Mouse (Mus musculus) embryonic facial prominence, embryonic 11.5 days (tissue): ENCODE measurements around the gene Fsip1. TPM values are rescaled to one million over a fixed set of nuclear protein-coding genes. Genes with fewer than 3 reads are reported as not detected.
A peak's percentile ranks its signal among the peaks of the same experiment; 100 is the strongest.

Experiments
- ATAC-seq: fragments of 200-750 bp; cut with Nextera tagmentation; replicated peaks from 2 replicates; pipeline ENCODE4 v1.8.0; 2017; ENCODE audit warnings: low read depth; ENCODE audit not compliant: insufficient number of reproducible peaks, low FRiP score, low TSS enrichment
- DNase-seq: peaks from one replicate; pipeline ENCODE4 v3.0.0-alpha.2; 2015; ENCODE audit warnings: low spot score
- H3K27ac ChIP-seq: fragments of 300-500 bp; sonication (generic); replicated peaks from 2 replicates; pipeline ENCODE4 v1.5.1; 2014; ENCODE audit warnings: mild to moderate bottlenecking, low read depth, low read length, control low read depth
- H3K27me3 ChIP-seq: fragments of 300-500 bp; sonication (generic); 2 replicates; pipeline ENCODE4 v1.6.1; 2014; ENCODE audit warnings: mild to moderate bottlenecking, low read length, moderate library complexity, mixed read lengths; ENCODE audit not compliant: control insufficient read depth, insufficient read depth
- H3K36me3 ChIP-seq: fragments of 300-500 bp; sonication (generic); replicated peaks from 2 replicates; pipeline ENCODE4 v1.6.1; 2014; ENCODE audit warnings: low read depth, mild to moderate bottlenecking, low read length, moderate library complexity, mixed read lengths; ENCODE audit not compliant: control insufficient read depth, insufficient read depth
- H3K4me1 ChIP-seq: fragments of 300-500 bp; sonication (generic); 2 replicates; pipeline ENCODE4 v1.6.1; 2014; ENCODE audit warnings: low read length, mixed read lengths; ENCODE audit not compliant: control insufficient read depth, insufficient read depth
- H3K4me2 ChIP-seq: fragments of 300-500 bp; sonication (generic); 2 replicates; pipeline ENCODE4 v1.6.1; 2014; ENCODE audit warnings: low read depth, mild to moderate bottlenecking, control low read depth, low read length, moderate library complexity
- H3K4me3 ChIP-seq: fragments of 300-500 bp; sonication (generic); 2 replicates; pipeline ENCODE4 v1.5.1; 2014; ENCODE audit warnings: low read depth, low read length, control low read depth
- H3K9ac ChIP-seq: fragments of 300-500 bp; sonication (generic); replicated peaks from 2 replicates; pipeline ENCODE4 v1.6.1; 2014; ENCODE audit warnings: mild to moderate bottlenecking, control low read depth, low read length
- H3K9me3 ChIP-seq: fragments of 300-500 bp; sonication (generic); replicated peaks from 2 replicates; pipeline ENCODE4 v1.6.1; 2016; ENCODE audit warnings: mild to moderate bottlenecking, low read length, inconsistent platforms, mixed read lengths; ENCODE audit not compliant: control insufficient read depth
- WGBS: fragments of 180-500 bp; shearing (Covaris S2); extraction: QIAGEN DNeasy Blood & Tissue Kit; methylation state at CpG from one replicate; pipeline ENCODE4 v1.1.7; 2014; 5-methylcytosine and 5-hydroxymethylcytosine counted together
- polyA plus RNA-seq: library from polyadenylated mRNA; unstranded; fragments of >200 nt; fragmentation: Nextera tagmentation; extraction: Ambion mirVana; gene quantifications from 2 replicates; pipeline ENCODE4 v1.2.1, GENCODE M21; 2014

The Fsip1 gene
- polyA plus RNA-seq, 1 experiment from 2014 or later, result 2.3 TPM

DNA sequence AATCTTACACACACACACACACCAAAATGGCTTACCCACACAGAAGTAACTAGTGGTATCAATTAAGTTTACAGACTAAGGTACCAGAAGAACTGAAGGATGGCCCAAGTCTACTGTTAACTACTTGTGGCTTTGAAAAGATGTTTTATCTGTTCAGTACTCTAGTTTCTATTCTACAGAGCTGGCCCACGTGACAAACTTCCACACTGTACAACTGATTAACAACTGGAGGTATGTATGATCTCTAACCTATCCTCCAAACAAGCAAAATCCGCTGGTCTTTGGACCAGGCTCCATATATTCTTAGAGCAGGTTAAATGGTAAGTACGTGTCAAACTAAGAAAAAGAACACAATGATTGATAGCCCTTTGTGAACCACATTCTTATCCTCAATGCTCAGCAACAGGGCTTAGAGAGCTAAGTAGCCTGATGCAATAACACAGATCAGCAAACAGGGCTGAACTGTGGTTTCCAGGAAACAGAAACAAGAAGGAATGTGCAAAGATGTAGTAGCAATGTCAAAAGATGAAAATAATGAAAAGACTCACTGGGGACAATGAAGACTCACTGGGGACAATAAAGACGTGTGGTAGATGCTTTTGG, 38.7 kb downstream of the Fsip1 start:
- WGBS, result 68% methylated on average over 4 of the region's 4 CpGs
- Histone ChIP-seq H3K36me3 (no peaks in the 10 kb centered on the region), H3K4me1 (no peaks in the 10 kb centered on the region), H3K9me3 (no peaks in the 10 kb centered on the region), H3K4me3 (no peak overlapping the region), H3K4me2 (no peak overlapping the region), H3K27ac (no peak overlapping the region), H3K27me3 (no peaks in the 10 kb centered on the region), H3K9ac (no peak overlapping the region)
- ATAC-seq, result no peak
- DNase-seq, result no peak

GRCm38 (mm10) chr2:118209712-118210111, 47.1 kb downstream of the Fsip1 start:
- Histone ChIP-seq H3K27ac (no peak overlapping the region), H3K4me3 (no peak overlapping the region), H3K27me3 (no peaks in the 10 kb centered on the region), H3K9ac (no peak overlapping the region), H3K4me1 (no peaks in the 10 kb centered on the region), H3K4me2 (no peak overlapping the region), H3K36me3 (no peaks in the 10 kb centered on the region; the same call in 1 of the 2 replicates), H3K9me3 (no peaks in the 10 kb centered on the region)
- WGBS, result 81% methylated on average over 5 of the region's 5 CpGs
- DNase-seq (no peak), ATAC-seq (no peak)

DNA sequence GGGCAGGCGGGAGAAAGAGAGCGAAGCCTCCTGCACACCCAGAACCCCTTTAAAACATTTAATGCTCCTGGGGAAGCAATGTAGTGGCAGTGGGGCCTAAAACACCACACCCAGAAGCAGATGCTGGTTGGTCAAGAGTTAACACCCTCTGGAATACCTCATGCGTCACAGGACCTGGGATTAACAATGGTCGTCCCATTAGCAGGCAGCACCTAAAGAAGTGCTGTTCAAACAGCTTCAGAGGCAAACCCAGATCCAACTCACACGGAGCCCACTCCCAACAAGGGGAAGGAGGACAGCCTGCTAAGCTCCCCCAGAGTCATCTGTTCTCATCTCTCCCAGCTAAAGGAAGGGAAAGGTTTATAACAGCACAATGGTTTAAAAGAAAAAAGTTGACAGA, 48.1 kb downstream of the Fsip1 start:
- Histone ChIP-seq H3K27me3 (no peaks in the 10 kb centered on the region), H3K36me3 (no peaks in the 10 kb centered on the region; the same call in 1 of the 2 replicates), H3K4me1 (no peaks in the 10 kb centered on the region; the same call in 1 of the 2 replicates), H3K4me2 (no peak overlapping the region), H3K9me3 (no peaks in the 10 kb centered on the region), H3K27ac (no peak overlapping the region), H3K4me3 (no peak overlapping the region), H3K9ac (no peak overlapping the region)
- DNase-seq (no peak), ATAC-seq (no peak)
- WGBS, result 40% methylated on average over 5 of the region's 5 CpGs

- Histone ChIP-seq H3K27me3 (no peaks in the 10 kb centered on the region), H3K4me1 (no peaks in the 10 kb centered on the region; the same call in 1 of the 2 replicates), H3K27ac (no peak overlapping the region), H3K9ac (no peak overlapping the region), H3K4me2 (no peak overlapping the region), H3K4me3 (no peak overlapping the region), H3K9me3 (no peaks in the 10 kb centered on the region), H3K36me3 (no peaks in the 10 kb centered on the region; the same call in 1 of the 2 replicates)
- ATAC-seq (no peak), DNase-seq (no peak)
- WGBS, result 35% methylated on average over 8 of the region's 8 CpGs
Observed at GRCm38 (mm10) chr2:118205991-118206585, 50.7 kb downstream of the Fsip1 start.

- 75% methylated on average over 4 of the region's 4 CpGs for WGBS
- no peak overlapping the region for H3K27ac ChIP-seq
Observed at GRCm38 (mm10) chr2:118204646-118205045, 52.1 kb downstream of the Fsip1 start.

GRCm38 (mm10) chr2:118203739-118204461, 52.9 kb downstream of the Fsip1 start:
- Histone ChIP-seq H3K4me3 (no peak overlapping the region), H3K27me3 (no peaks in the 10 kb centered on the region), H3K27ac (no peak overlapping the region), H3K9ac (no peak overlapping the region), H3K9me3 (no peaks in the 10 kb centered on the region), H3K4me2 (no peak overlapping the region), H3K4me1 (no peaks in the 10 kb centered on the region; the same call in 1 of the 2 replicates), H3K36me3 (no peaks in the 10 kb centered on the region)
- ATAC-seq (peak; percentile 56; the same call in 1 of the 2 replicates), DNase-seq (peak; percentile 8)
- WGBS, result 21% methylated on average over 16 of the region's 16 CpGs

More at GRCm38 (mm10) chr2:118204646-118205045, 52.1 kb downstream of the Fsip1 start:
- Histone ChIP-seq H3K36me3 (no peaks in the 10 kb centered on the region; the same call in 1 of the 2 replicates), H3K27me3 (no peaks in the 10 kb centered on the region), H3K4me2 (no peak overlapping the region), H3K4me3 (no peak overlapping the region), H3K9me3 (no peaks in the 10 kb centered on the region), H3K9ac (no peak overlapping the region), H3K4me1 (no peaks in the 10 kb centered on the region; the same call in 1 of the 2 replicates)
- ATAC-seq, result no peak
- DNase-seq, result no peak

GRCm38 (mm10) chr2:118202934-118203333, 53.8 kb downstream of the Fsip1 start:
- Histone ChIP-seq H3K27ac (no peak overlapping the region), H3K9me3 (no peaks in the 10 kb centered on the region), H3K4me1 (no peaks in the 10 kb centered on the region; the same call in 1 of the 2 replicates), H3K9ac (no peak overlapping the region), H3K4me3 (no peak overlapping the region), H3K4me2 (no peak overlapping the region), H3K27me3 (no peaks in the 10 kb centered on the region), H3K36me3 (no peaks in the 10 kb centered on the region)
- DNase-seq, result no peak
- WGBS, result 51% methylated on average over 2 of the region's 2 CpGs
- ATAC-seq, result no peak

DNA sequence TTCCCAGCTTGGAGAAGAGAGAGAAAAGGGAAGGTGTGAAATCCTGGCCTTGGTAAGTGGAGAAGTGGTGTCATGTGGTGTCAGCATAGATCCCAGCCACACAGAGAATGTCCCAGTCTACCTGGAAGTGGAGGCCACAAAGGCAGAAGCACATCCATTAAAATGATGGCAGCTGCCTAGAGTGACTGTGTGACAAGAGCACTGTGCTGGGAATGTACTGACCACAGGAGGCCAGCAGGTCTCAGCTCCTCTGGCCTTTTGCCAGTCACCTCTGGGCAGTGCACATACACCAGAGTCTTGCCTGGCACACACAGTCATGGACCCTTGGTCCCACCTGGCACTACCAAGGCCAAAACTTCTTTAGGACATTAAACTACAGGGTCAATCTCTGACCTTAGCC, 54.8 kb downstream of the Fsip1 start:
- no peak overlapping the region for H3K9ac ChIP-seq
- no peak overlapping the region for H3K4me3 ChIP-seq
- no peak overlapping the region for H3K27ac ChIP-seq
- H3K9me3 ChIP-seq, result no peaks in the 10 kb centered on the region
- DNase-seq, result no peak
- no peaks in the 10 kb centered on the region for H3K27me3 ChIP-seq
- no peaks in the 10 kb centered on the region; the same call in 1 of the 2 replicates for H3K4me1 ChIP-seq
- H3K36me3 ChIP-seq, result no peaks in the 10 kb centered on the region
- H3K4me2 ChIP-seq, result no peak overlapping the region
- no peak; the same call in 1 of the 2 replicates for ATAC-seq
